Mouse (Mus musculus) adrenal gland, adult 10 weeks (tissue): ENCODE data around the gene Zfp985. TPM values are rescaled to one million over a fixed set of nuclear protein-coding genes. Genes with fewer than 3 reads are reported as not detected.

Experiments
- polyA plus RNA-seq: library from polyadenylated mRNA; stranded (reverse); fragments of 350-450 nt; fragmentation: Illumina TruSeq; extraction: RNeasy Lipid Tissue Mini Kit (QIAGEN cat#74804); gene quantifications from one replicate; pipeline ENCODE4 v1.2.3, GENCODE M21; 2014; ENCODE audit warnings: low read depth, low replicate concordance

Zfp985 gene
- not detected for polyA plus RNA-seq

DNA sequence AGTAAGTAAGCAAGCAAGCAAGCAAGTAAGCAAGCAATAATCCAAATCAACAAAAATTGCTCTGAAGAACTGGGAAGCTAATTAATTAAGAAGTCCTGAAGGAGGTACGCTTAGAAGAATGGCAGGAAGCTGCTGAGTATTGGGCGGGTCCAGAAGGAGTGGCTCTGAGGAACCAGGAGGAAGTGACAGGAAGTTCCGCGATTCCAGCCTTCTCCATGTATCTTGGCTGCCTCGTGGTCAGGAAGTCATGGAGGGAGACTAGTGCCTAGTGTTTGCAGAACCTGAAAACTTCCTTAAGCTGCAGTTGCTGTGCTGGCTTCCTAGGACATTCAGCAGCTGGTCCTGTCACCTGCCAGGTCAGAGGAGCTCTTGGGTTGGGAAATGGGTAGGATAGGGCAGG lies at the start of gene Zfp985:
TSS of gene Zfp985 (plus strand) at position 207 of the 400 bp plus-strand sequence.

DNA sequence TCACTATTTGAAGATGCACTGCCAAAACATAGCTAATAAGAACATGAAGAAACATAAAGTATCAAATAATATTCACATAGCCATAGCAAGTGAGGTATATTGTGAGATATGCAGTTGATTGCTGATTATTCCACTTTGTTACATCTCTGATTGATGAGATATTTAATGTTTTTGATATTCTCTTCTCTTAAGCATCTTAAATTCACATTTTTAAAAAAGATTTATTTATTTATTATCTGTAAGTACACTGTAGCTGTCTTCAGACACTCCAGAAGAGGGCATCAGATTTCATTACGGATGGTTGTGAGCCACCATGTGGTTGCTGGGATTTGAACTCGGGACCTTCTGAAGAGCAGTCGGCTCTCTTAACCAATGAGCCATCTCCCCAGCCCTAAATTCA lies 13.2 kb upstream of the Zfp985 start, which contains the start of gene Gm16503:
TSS of gene Gm16503 (plus strand) at position 301 of the 400 bp plus-strand sequence.

Other genes with a start within 250 kb of the Zfp985 start
- 0.29 TPM for gene Zfp988, start 247.6 kb upstream of the Zfp985 start, polyA plus RNA-seq
- gene Zfp978, start 192.0 kb upstream of the Zfp985 start, polyA plus RNA-seq = 1.8 TPM
- gene Zfp982, start 60.9 kb upstream of the Zfp985 start, polyA plus RNA-seq = 82.1 TPM
- 1.2 TPM for gene Gm16503, start 13.1 kb upstream of the Zfp985 start, polyA plus RNA-seq
- gene Zfp979, start 89.2 kb downstream of the Zfp985 start, polyA plus RNA-seq = 55.8 TPM
- gene Zfp534, start 149.3 kb downstream of the Zfp985 start, polyA plus RNA-seq = not detected